Mouse (Mus musculus): Measurements from ENCODE around the gene Dppa5a. TPM values are rescaled to one million over a fixed set of nuclear protein-coding genes. Genes with fewer than 3 reads are reported as not detected.
A peak's percentile ranks its signal among the peaks of the same experiment; 100 is the strongest.
"Not testable (repeated sequence)": the region's sequence is repeated elsewhere in the genome, so short reads cannot be mapped to it uniquely, and the experiment has no call there.

The Dppa5a gene
- polyA plus RNA-seq, 1 experiment from 2014 or later: not detected

DNA sequence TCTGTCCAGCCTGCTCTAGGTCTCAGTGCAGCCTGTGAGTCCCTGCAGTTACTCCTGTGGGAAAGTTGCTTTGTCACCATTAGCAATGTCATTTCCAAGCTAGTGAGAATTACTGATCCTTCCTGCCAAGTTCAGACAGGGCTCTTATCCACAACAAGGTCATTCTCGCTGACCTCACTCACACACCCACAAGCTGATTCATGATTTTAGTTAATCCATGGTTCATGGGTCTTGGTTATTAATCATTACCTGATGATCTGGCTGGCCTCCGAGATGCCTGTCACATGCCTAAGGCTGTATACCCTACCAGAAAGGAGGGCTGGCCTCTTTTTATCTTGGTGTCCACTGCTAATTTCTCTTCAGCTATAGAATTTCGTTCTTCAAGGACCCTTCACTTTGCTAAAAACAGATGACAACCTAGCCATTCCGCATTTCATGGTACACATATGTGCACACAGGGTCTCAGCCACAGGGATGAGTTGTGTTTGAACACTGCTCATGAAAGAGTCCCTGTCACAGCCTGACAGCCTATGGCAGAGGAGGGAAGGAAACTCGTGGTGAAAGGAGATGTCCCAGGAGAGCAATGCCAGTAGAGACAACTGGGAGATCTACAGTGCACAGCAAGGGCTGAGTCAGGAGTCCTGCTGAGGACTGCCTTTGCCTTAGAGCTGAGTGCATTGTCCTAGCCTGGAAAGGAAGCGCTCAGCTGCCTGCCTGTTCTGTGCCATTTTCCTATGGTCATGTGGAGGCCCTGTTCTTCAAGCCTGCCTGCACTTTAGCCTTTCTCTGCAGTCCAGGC lies 19.6 kb downstream of the Dppa5a start:
- WGBS: 69% methylated on average over 6 of the region's 6 CpGs
- not testable (repeated sequence) for H3K27me3 ChIP-seq (ENCODE audit: control insufficient read depth, insufficient read depth, low read length); H3K4me1 ChIP-seq (ENCODE audit: control insufficient read depth, insufficient read depth, low read length); H3K9me3 ChIP-seq (ENCODE audit: control insufficient read depth, low read length); DNase-seq (ENCODE audit: low spot score); H3K27ac ChIP-seq (replicated peaks; ENCODE audit: low read depth, low read length); H3K4me3 ChIP-seq (ENCODE audit: low read depth, low read length); ATAC-seq (ENCODE audit: insufficient number of reproducible peaks, low FRiP score, low TSS enrichment, low read depth); H3K9ac ChIP-seq (ENCODE audit: low read length); H3K36me3 ChIP-seq (ENCODE audit: control insufficient read depth, insufficient read depth, low read length); H3K4me2 ChIP-seq (ENCODE audit: low read depth, severe bottlenecking)

GRCm38 (mm10) chr9:78347004-78347403 lies 21.0 kb downstream of the Dppa5a start:
- Histone ChIP-seq H3K4me2 (ENCODE audit: low read depth, severe bottlenecking) (no peak overlapping the region), H3K27ac (replicated peaks; ENCODE audit: low read depth, low read length) (no peak overlapping the region), H3K9ac (ENCODE audit: low read length) (no peak overlapping the region), H3K4me1 (ENCODE audit: control insufficient read depth, insufficient read depth, low read length) (no peaks in the 10 kb centered on the region), H3K27me3 (ENCODE audit: control insufficient read depth, insufficient read depth, low read length) (no peaks in the 10 kb centered on the region), H3K9me3 (ENCODE audit: control insufficient read depth, low read length) (no peaks in the 10 kb centered on the region), H3K36me3 (ENCODE audit: control insufficient read depth, insufficient read depth, low read length) (no peaks in the 10 kb centered on the region), H3K4me3 (ENCODE audit: low read depth, low read length) (no peak overlapping the region)
- WGBS: 62% methylated on average over 3 of the region's 3 CpGs
- DNase-seq (ENCODE audit: low spot score): no peak
- ATAC-seq (ENCODE audit: insufficient number of reproducible peaks, low FRiP score, low TSS enrichment, low read depth): no peak

GRCm38 (mm10) chr9:78345235-78345634 lies 22.7 kb downstream of the Dppa5a start:
- not testable (repeated sequence) for H3K27ac ChIP-seq (replicated peaks; ENCODE audit: low read depth, low read length); H3K4me1 ChIP-seq (ENCODE audit: control insufficient read depth, insufficient read depth, low read length); DNase-seq (ENCODE audit: low spot score); H3K36me3 ChIP-seq (ENCODE audit: control insufficient read depth, insufficient read depth, low read length); H3K9me3 ChIP-seq (ENCODE audit: control insufficient read depth, low read length); H3K27me3 ChIP-seq (ENCODE audit: control insufficient read depth, insufficient read depth, low read length); H3K4me3 ChIP-seq (ENCODE audit: low read depth, low read length); H3K4me2 ChIP-seq (ENCODE audit: low read depth, severe bottlenecking); ATAC-seq (ENCODE audit: insufficient number of reproducible peaks, low FRiP score, low TSS enrichment, low read depth); H3K9ac ChIP-seq (ENCODE audit: low read length)
- WGBS: 44% methylated on average over 3 of the region's 4 CpGs

GRCm38 (mm10) chr9:78343055-78343454 lies 24.9 kb downstream of the Dppa5a start:
- H3K9me3 ChIP-seq (ENCODE audit: control insufficient read depth, low read length); H3K27ac ChIP-seq (replicated peaks; ENCODE audit: low read depth, low read length); ATAC-seq (ENCODE audit: insufficient number of reproducible peaks, low FRiP score, low TSS enrichment, low read depth); H3K36me3 ChIP-seq (ENCODE audit: control insufficient read depth, insufficient read depth, low read length); H3K4me3 ChIP-seq (ENCODE audit: low read depth, low read length); DNase-seq (ENCODE audit: low spot score); H3K27me3 ChIP-seq (ENCODE audit: control insufficient read depth, insufficient read depth, low read length); H3K4me2 ChIP-seq (ENCODE audit: low read depth, severe bottlenecking); H3K4me1 ChIP-seq (ENCODE audit: control insufficient read depth, insufficient read depth, low read length); H3K9ac ChIP-seq (ENCODE audit: low read length): not testable (repeated sequence)
- WGBS: 92% methylated on average over 9 of the region's 9 CpGs

DNA sequence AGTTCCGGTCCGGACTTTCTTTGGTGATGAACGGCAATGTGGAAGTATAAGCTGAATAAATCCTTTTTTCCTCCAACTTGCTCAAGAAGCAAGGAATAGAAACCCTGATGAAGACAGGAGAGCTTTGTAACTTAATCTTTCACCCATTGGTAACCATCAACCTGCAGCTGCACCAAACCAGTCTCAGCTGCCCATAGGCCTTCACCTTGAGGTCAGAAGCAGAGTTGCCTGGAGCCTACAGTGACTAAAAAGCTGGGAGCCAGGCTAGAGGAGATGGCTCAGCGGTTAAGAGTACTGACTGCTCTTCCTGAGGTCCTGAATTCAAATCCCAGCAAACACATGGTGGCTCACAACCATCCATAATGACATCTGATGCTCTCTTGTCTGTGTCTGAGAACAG lies 25.5 kb downstream of the Dppa5a start:
- not testable (repeated sequence) for H3K27ac ChIP-seq (replicated peaks; ENCODE audit: low read depth, low read length); H3K4me1 ChIP-seq (ENCODE audit: control insufficient read depth, insufficient read depth, low read length); H3K9me3 ChIP-seq (ENCODE audit: control insufficient read depth, low read length); H3K4me3 ChIP-seq (ENCODE audit: low read depth, low read length); H3K27me3 ChIP-seq (ENCODE audit: control insufficient read depth, insufficient read depth, low read length); H3K9ac ChIP-seq (ENCODE audit: low read length); H3K36me3 ChIP-seq (ENCODE audit: control insufficient read depth, insufficient read depth, low read length); DNase-seq (ENCODE audit: low spot score); H3K4me2 ChIP-seq (ENCODE audit: low read depth, severe bottlenecking); ATAC-seq (ENCODE audit: insufficient number of reproducible peaks, low FRiP score, low TSS enrichment, low read depth)
- 85% methylated on average over 4 of the region's 4 CpGs for WGBS

- WGBS: 17% methylated on average over 8 of the region's 8 CpGs
Measured at GRCm38 (mm10) chr9:78340324-78340723, 27.7 kb downstream of the Dppa5a start.

DNA sequence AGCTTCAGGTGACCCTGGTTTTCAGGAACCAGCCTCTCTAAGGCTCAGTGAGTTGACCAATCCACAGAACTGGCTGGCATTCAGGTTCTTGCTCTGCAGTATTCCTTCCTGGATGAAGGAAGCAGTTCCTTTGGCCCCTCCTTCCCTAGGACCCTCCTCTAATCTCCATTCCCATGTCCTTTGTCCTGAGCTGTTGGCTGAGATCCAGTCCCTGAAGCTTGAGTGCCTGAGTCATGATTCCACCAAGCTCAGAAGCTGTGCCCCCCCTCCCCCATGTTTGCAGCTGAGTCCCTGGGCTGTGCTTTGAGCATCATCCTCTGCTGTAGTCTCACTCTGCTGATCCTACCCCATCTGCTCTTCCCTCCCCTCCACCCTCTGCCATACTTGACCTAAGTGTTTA lies 30.9 kb downstream of the Dppa5a start:
- not testable (repeated sequence) for ATAC-seq (ENCODE audit: insufficient number of reproducible peaks, low FRiP score, low TSS enrichment, low read depth); H3K27me3 ChIP-seq (ENCODE audit: control insufficient read depth, insufficient read depth, low read length); H3K4me3 ChIP-seq (ENCODE audit: low read depth, low read length); H3K36me3 ChIP-seq (ENCODE audit: control insufficient read depth, insufficient read depth, low read length); H3K4me2 ChIP-seq (ENCODE audit: low read depth, severe bottlenecking); DNase-seq (ENCODE audit: low spot score); H3K9me3 ChIP-seq (ENCODE audit: control insufficient read depth, low read length); H3K27ac ChIP-seq (replicated peaks; ENCODE audit: low read depth, low read length); H3K4me1 ChIP-seq (ENCODE audit: control insufficient read depth, insufficient read depth, low read length); H3K9ac ChIP-seq (ENCODE audit: low read length)

More at GRCm38 (mm10) chr9:78340324-78340723, 27.7 kb downstream of the Dppa5a start:
- H3K36me3 ChIP-seq (ENCODE audit: control insufficient read depth, insufficient read depth, low read length); H3K9me3 ChIP-seq (ENCODE audit: control insufficient read depth, low read length); H3K27ac ChIP-seq (replicated peaks; ENCODE audit: low read depth, low read length); H3K4me1 ChIP-seq (ENCODE audit: control insufficient read depth, insufficient read depth, low read length); H3K9ac ChIP-seq (ENCODE audit: low read length); H3K4me2 ChIP-seq (ENCODE audit: low read depth, severe bottlenecking); H3K27me3 ChIP-seq (ENCODE audit: control insufficient read depth, insufficient read depth, low read length); H3K4me3 ChIP-seq (ENCODE audit: low read depth, low read length): not testable (repeated sequence)
- ATAC-seq (ENCODE audit: insufficient number of reproducible peaks, low FRiP score, low TSS enrichment, low read depth) (0 out of 2 replicates have a peak, but pooled peaks have one; percentile 17), DNase-seq (ENCODE audit: low spot score) (peak; percentile 80)

DNA sequence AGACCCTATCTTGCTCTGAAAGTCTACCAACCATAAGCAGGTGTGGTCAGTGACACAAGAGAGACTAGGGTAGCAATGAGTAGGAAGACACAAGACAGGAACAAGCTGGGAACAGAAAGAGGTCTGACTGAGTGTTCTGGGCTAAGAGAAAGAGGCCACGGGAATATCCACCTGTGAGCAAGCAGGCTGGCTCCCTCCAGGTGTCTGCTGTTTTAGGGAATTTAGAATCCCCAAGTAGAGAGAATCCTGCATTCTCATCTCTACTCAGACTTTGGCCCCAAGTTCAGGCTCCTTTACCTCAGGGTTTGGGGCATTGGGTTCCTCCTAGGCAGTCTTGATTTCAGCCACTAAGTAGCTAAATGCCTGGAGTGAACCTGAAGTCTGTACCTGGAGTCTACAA lies 40.7 kb downstream of the Dppa5a start, which contains the start of gene Omt2b:
Gene Omt2b (plus strand): TSS at position 301 of the 400 bp plus-strand sequence.
- WGBS: 91% methylated on average over 1 of the region's 1 CpGs
- ATAC-seq (ENCODE audit: insufficient number of reproducible peaks, low FRiP score, low TSS enrichment, low read depth); H3K9me3 ChIP-seq (ENCODE audit: control insufficient read depth, low read length); DNase-seq (ENCODE audit: low spot score); H3K27ac ChIP-seq (replicated peaks; ENCODE audit: low read depth, low read length); H3K27me3 ChIP-seq (ENCODE audit: control insufficient read depth, insufficient read depth, low read length); H3K9ac ChIP-seq (ENCODE audit: low read length); H3K4me1 ChIP-seq (ENCODE audit: control insufficient read depth, insufficient read depth, low read length); H3K4me3 ChIP-seq (ENCODE audit: low read depth, low read length); H3K4me2 ChIP-seq (ENCODE audit: low read depth, severe bottlenecking); H3K36me3 ChIP-seq (ENCODE audit: control insufficient read depth, insufficient read depth, low read length): not testable (repeated sequence)

DNA sequence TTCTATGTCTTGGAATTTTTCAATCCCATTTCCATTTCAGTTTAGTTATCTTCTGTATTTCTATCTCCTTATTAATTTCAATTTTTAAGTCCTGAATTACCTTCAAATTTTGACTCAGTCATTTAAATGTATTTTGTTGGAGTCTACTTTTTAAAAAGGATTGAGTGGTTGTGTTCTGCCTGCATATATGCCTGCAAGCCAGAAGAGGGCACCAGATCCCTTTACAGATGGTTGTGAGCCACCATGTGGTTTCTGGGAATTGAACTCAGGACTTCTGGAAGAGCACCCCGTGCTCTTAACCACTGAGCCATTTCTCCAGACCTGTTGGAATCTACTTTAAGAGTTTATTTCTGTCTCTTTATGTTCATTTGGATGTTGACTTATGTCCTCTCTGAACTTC lies 48.5 kb downstream of the Dppa5a start:
- Histone ChIP-seq H3K27me3 (ENCODE audit: control insufficient read depth, insufficient read depth, low read length) (no peaks in the 10 kb centered on the region), H3K9ac (ENCODE audit: low read length) (no peak overlapping the region), H3K4me2 (ENCODE audit: low read depth, severe bottlenecking) (no peak overlapping the region), H3K36me3 (ENCODE audit: control insufficient read depth, insufficient read depth, low read length) (no peaks in the 10 kb centered on the region), H3K27ac (replicated peaks; ENCODE audit: low read depth, low read length) (no peak overlapping the region), H3K9me3 (ENCODE audit: control insufficient read depth, low read length) (no peaks in the 10 kb centered on the region), H3K4me3 (ENCODE audit: low read depth, low read length) (no peak overlapping the region), H3K4me1 (ENCODE audit: control insufficient read depth, insufficient read depth, low read length) (no peaks in the 10 kb centered on the region)
- 22% methylated on average over 1 of the region's 1 CpGs for WGBS
- no peak for ATAC-seq (ENCODE audit: insufficient number of reproducible peaks, low FRiP score, low TSS enrichment, low read depth)
- peak; percentile 24 for DNase-seq (ENCODE audit: low spot score)
